Mouse (Mus musculus) embryo, embryonic 10.5 days (tissue): ENCODE measurements at regions not wholly inside any gene's neighbourhood (a gene's known extent, or its start where the extent isn't known, plus 50 kb on each side); places are given as distances from the start of the nearest gene placed in this dataset.

Experiments used
- DNase-seq: peaks from one replicate; pipeline ENCODE4 v3.0.0-alpha.2; 2015; ENCODE audit warnings: low spot score

DNA sequence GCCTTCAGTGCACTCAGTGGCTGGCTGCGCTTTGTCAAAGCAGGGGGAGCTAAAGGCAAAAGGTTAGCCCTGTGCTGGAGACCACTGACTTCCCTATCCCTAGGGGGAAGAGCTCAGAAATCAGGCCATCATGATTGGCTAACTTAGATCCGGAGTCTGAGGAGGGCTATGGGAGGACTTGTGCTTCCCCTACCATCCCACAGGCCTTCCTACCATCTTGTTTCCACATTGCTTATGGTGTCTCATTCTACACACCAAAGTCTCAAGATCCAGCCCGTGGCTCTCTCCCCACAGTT lies 72.9 kb upstream of the 1700024P04Rik start:
- no peak for DNase-seq

DNA sequence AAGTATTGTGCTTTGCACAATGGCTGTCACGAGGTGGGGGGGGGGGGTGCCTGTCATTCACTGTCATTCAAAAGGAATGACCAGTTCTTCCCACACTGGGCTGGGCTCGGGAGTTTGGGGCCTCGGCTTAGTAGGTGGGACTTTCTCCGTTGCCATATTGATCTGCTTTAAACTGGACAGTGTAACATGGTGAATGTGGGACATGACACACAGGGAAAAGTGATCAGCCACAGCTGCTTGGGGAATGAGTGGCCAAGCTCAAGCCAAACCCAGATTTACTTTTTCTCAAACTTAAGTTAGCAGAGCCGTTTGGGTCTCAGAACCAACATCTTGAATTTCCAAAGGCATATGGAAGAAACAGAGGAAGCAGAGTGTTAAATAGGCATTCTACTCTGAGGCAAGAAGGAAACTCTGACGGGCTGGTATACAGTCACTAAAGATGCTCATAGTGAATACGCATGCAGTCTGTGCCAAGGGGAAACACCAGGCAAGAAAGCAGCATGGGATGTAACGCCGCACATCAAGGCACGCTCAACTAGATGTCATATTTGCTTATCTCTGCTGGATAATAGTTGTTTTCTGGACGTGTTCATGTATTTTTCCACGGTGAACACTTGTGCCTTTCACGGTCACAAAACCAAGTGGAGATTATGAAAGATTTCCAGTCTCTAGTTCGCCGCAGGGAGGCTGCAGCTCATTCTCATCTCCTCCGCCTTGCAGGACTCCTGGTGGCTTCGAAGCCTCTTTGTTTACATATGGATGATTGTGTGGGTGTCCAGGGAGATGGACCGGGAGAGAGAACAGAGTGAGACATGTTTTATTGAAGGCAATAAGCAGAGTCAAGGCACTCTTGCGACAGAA lies 72.3 kb upstream of the 1700024P04Rik start:
- DNase-seq: no peak

DNA sequence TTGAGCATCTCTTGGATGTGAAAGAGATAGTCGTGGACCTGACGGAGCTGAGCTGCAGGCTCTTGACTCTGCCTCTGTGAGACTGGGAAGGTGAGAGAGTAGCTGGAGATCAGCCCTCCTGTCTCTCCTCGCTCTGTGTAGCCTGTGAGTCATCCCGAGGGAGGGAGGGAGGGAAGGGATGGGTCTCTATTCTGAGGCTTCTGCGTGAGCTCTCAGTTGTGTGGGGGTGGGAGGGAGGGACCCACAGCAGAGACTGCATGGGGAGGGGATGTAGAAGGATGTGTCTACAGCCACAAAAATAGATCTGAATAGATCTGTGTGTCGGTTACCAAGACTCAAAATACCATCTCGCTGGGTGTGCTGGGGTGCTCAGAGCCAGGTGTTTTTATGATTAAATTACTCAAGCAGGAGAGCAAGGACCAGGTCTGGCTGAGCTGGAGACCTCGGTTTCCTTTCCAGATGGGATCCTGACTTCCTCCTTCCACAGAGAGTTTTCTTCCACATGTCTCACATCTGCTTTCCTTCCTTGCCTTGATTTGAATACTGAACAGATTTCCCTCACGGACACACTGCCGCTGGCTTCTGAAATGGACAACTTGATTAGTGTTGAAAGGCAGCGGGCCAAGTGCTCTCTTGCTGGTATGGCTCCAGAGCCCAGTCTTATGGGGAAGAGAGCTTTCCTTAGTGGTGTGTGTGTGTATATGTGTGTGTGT lies 71.4 kb upstream of the 1700024P04Rik start:
- DNase-seq: no peak

DNA sequence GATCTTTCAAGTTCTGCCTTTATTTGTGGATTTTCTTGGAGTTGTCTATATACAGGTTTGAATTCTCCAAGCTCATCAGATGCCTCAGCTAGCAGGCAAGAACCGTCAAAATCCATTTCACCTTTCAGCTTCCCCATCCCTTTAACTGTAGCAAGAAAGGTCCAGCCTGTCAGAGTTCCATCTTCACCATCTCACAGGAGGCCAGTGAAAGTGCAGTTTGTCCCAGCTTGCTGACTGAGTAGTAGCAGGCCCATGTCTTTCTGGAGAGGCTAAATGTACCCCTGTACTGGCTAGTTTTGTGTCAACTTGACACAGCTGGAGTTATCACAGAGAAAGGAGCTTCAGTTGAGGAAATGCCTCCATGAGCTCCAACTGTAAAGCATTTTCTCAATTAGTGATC lies 67.7 kb upstream of the 1700024P04Rik start:
- no peak for DNase-seq

DNA sequence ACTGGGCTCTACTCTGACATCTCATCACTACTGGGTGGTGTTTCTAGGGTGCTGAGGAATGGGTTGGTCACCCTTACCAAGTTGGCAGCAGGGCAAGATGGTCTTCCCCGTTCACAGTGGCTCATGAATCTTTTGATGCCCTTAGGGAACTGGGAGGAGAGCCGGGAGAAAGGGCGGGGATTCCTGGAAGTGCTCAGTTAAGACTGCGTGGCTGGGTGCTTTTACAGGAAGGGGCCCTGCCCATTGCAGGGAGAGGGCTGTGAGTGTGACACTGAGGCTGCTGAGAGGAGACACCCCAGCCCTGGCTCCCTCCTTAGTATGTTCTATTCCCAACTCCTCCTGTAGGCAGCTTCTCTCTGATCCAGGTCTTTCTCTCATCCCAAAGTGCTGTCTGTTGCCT lies 65.3 kb upstream of the 1700024P04Rik start:
- no peak for DNase-seq

DNA sequence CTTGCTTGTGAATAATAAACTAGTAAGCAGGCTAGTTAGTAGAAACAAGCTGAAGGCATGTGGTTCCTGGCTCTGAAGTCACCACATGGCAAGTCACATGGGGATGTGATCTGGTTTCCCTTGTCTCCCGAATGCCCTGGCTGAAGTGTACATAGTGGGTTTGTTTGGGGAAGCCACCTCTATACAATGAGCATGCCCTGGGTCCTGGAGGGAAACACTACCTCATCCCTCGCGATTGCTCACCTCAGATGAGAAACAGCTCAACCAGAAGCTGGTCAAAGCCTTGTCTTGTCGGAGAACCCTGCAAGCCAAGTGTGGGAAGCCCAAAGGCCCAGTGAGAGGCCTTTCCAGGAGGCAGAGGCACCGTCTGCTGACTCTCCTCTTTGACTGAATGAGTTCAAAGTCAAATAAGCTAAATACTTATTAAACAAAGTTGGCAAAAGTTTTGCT lies 64.3 kb upstream of the 1700024P04Rik start:
- DNase-seq: no peak

DNA sequence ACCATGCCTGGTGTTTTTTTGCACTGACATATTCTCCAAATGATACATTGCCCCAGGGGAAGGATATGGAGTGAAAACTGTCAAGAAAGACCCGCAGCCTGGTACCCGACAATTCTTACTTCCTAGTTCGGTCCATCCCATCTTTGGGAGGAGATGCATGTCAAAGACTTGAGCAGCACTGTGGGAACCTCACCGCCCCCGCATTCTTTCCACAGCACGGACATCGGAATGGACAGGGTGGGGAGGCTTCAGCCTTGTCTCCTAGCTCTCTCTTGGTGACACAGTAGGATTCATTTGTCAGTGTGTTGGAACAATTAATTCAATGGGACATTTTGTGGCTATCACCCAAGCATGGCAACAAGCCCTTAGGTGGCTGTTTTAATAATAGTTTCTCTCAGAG lies 62.9 kb upstream of the 1700024P04Rik start:
- no peak for DNase-seq

DNA sequence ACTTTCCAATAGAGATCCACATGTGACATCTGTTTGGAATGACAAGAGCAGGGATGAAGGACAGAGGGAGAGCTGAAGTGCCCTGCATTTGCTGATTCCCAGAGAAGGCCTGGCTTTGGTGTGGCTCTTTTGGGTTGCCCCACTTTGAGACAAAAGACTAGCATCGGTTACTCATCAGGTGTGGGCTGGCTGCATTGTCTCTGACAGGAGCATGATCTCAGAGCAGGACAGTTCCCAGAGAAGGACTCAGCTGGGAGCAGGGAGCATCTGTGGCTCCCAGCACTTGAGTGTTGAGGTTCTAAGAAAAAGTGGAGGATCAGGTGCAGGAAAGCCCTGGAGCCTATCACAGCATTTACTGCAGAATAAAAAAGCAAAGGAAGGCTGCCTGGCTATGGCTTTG lies 62.4 kb upstream of the 1700024P04Rik start:
- DNase-seq: no peak

DNA sequence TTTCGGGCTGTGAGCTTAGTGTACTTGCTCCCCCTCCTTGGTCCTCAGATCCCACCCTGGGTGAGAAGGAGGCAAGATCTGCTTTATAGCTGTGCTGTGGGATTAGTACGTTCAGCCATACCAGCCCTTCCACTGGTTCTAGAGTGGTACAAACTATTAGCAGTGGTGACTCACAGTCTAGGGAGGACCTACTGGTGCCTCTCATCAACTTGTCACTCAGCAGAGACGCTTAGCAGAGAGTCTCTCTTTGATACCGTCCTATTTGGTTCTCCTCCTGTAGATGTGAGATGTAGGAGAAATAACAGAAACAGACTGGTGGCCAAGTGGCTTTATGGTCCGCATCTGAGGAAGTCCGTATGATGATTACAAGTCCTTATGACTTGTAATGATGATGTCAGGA lies 57.7 kb upstream of the 1700024P04Rik start:
- no peak for DNase-seq

DNA sequence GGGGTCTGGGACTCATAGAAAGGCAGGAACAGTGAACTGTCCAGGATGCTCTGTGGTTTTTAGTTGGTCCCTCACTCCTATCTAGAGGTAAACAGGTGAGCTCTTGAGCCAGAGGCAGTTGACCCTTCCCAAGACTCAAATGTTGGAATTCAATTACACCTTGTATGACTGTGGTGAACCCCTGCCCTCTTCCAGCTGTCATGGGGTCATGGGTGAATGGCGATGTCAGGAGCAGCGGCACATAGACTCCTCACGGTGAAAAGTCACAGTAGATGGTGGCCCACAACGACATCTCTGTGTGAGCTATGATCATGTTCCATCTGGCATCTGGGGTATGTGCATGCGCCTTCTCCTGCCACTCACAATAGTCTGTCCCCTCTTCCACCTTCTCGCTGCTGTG lies 56.9 kb upstream of the 1700024P04Rik start:
- DNase-seq: no peak

DNA sequence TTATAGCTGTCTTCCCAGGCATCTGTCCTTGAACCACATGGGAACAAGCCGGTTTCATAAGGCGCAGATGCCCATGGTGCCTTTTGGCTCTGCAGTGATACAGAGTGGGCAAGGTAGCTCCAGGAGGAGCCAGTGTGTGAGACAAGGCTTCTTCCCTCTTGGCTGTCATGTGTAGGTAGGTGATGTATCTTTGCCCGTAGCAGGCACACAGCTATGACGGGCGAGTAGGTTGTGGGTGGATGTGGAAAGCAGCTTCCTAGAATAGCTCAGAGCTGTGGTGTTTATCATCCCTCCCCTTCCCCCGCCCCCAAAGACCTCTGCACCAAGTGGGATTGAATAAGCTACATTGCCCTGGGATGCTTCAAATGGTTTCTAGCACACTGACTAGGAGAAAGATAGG lies 56.5 kb upstream of the 1700024P04Rik start:
- DNase-seq: no peak

DNA sequence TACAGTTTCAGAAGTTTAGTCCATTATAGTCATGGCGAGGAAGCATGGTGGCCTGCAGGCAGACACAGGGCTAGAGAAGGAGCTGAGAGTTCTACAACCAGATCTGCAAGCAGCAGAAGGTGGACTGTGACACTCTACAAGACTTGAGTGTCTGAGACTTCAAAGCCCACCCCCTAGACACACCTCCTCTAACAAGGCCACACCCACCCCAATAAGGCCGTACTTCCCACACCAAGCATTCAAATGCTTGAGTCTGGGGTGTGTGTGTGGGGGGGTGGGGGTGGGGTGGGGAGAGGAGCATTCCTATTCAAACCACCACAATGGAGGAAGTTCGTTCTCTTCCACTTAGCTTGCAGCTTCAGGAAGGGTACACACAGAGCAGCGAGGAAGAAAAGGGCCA lies 55.8 kb upstream of the 1700024P04Rik start:
- no peak for DNase-seq

DNA sequence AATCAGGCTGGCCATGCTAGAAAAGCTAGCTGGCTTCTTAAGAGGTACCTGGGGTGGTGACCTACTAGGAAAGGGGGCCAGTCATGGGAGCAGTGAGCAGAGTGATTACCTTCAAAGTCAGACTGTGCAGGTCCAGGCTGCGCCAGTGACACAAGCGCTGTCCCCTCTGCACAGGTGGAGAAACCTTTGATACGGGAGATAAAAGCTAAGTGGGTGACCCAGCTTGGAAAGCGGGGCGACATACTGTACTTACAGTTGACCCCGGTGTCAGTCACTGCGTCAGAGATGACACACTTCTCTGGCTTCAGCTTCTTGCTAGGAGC lies 54.7 kb upstream of the 1700024P04Rik start:
- DNase-seq: no peak

DNA sequence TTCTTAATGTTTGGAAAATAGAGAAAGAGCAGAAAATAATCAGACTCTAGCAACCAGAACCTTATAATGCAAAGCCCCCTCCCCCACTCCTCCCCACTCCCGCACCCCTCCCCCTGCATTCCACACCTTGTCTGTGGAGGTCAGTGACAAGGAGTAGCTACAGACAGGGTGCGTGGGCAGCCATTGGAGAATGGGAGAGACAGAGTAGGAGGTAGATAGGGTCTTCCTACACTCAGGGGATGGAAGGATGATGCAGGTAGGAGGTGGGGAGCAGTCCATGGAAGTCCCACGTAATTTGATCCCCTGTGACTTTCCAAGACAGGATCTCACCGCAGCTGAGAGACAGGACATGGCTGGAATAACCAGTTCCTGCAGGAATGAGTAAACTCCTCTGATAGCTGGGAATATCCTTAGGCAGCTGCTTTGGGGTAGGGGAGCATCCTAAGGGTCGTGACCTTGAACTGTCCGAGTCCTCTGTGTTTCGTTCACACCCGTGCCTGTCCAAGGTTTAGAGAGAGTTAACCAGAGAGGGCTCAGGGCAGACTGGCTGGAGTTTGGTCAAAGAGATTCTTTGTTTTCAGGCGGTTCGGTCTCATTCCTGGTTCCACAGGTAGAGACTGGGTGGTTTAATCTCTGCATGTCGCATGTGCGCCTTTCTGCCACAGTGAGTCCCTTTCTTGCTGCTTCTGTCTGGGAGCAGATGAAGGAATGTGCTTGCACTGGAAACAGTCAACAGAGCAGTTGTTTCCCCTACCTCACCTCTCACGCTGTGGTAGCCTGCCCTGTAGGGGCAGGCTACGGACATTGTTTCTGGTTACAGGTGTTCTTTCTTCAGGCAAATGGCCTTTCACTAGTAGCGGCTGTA lies 54.1 kb upstream of the 1700024P04Rik start:
- no peak for DNase-seq

DNA sequence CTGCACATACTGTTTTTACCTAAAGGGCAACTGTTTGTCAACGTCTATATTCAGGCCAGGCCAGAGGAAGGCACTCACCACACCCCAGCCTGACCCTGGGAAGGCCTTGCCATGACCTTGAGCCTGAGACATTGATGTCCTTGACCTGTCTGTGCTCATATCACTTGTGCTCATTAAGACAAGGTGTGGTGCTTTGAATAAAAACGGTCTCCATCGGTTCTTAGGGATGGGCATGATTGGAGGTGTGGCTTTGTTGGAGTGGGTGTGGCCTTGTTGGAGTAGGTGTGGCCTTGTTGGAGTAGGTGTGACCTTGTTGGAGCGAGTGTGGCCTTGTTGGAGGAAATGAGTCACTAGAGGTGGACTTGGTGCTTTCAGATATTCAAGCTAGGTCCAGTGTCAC lies 52.8 kb upstream of the 1700024P04Rik start:
- no peak for DNase-seq
